Mouse (Mus musculus): Measurements from ENCODE around the gene Ube2j1.
A peak's percentile ranks its signal among the peaks of the same experiment; 100 is the strongest.
"Not testable (repeated sequence)": the region's sequence is repeated elsewhere in the genome, so short reads cannot be mapped to it uniquely, and the experiment has no call there.

Gene Ube2j1

DNA sequence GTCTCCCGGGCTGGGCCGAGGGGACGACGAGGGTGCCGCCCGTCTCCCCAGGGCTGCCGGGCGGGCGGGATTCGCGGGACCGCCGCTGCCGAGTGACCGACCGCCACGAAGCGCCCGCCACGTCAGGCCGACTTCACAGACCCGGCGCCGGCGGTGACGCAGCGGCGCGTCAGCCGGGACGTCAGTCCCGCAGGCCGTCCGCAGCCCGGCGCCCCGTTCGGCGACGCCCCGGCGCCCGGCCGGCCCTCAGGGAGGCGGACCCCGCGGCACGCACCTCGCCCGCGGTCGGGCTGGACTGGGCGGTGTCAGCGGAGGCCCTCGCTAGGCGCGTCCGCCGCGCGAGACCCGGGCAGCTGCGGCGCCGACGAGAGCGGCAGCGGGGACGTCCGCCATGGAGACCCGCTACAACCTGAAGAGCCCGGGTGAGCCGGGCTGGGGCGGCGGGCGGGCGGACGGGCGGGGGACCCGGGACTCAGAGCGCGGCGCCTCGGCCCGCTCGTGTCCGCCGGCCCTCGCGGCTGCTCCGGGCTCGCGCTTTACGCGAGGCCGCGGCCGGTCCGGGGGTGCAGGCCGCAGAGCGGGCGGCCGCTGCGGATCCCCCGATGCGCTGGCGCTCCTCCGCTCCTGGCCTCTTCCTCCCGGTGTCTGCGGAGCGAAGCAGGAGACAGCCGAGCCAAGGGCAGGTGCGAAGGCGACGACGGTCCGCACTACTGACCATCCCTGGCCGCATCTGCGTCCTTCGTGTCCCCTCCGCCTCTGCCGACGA lies at the start of gene Ube2j1:
Ube2j1 (plus strand) TSS at position 222 of the 766 bp plus-strand sequence.
- DNase-seq (ENCODE audit: low spot score in 2 of 2), result peak; percentile 74 to 86

DNA sequence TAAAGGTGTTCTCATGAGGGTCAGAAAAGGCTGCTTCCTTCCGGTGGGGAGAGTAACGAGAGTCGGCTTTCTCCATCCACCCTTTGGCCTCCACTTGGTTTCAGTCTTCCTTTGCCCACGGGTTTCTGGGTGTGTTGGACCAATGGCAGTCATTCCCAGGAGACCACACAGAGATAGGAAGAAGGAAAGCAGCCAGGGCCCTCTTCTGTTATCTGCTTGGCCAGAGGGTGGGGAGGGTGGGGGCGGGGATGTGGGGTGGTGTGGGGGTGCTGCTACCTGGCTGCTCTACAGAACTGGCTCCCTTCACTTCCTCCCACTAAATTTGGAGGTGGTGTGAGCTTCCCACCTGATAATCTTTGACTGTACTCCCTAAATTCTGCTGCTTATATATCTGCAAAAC lies 49.6 kb upstream of the Ube2j1 start:
- no peak for DNase-seq (ENCODE audit: low spot score in 2 of 2)

DNA sequence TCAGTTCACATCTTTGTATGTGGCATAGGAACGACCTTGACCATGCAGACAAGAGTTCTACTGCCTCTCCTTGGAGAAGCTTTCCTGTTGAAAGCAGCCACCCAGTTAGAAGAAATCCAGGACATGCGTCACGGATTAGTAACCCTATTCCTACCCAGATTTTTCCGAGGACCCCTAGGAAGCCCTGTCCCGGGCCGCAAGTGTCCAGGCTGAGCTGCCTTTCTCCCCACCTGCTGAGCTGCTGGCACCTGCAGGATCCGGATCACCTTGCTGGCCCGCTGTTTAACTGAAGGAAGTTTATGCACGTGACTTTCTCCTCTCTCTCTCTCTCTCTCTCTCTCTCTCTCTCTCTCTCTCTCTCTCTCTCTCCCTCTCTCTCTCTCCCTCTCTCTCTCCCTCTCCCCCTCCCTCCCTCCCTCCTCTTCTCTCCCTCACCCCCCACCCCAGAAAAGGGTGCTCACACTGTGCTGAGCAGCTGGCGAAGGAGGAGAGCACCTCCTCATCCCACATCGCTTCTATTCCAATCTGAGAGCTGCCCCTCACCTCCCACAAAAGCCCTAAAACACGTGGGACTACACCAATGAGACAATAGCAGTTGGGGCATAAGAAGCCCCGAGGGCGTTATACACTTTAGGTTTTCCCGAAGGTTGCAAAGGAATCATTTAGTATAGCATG lies 49.0 kb upstream of the Ube2j1 start:
- DNase-seq (ENCODE audit: low spot score in 2 of 2), result no peak

DNA sequence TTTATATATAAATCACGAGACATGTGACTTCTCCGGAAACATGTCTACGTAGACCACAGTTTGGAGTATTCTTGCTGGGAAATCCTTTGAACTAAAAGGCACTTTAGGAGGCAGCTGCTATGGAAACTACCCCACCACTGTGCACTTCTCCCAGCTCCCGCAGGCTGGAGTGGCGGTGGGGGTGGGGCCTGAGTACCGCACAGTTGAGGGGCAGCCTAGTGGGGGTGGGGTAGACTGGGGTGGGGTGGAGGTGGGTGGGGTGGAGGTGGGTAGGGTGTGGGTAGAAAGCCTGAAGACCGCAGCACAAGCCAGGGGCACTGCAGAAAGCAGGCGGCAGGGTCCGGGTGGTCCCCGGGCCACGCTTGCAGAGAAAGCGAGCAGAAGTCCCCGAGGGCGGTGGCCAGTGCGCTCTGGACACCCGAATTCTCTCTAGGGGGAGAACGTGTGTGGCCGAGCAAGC lies 48.5 kb upstream of the Ube2j1 start, which contains the start of gene Rragd:
Rragd (plus strand) TSS at position 322 of the 460 bp plus-strand sequence.
- no peak for DNase-seq (ENCODE audit: low spot score in 2 of 2)

DNA sequence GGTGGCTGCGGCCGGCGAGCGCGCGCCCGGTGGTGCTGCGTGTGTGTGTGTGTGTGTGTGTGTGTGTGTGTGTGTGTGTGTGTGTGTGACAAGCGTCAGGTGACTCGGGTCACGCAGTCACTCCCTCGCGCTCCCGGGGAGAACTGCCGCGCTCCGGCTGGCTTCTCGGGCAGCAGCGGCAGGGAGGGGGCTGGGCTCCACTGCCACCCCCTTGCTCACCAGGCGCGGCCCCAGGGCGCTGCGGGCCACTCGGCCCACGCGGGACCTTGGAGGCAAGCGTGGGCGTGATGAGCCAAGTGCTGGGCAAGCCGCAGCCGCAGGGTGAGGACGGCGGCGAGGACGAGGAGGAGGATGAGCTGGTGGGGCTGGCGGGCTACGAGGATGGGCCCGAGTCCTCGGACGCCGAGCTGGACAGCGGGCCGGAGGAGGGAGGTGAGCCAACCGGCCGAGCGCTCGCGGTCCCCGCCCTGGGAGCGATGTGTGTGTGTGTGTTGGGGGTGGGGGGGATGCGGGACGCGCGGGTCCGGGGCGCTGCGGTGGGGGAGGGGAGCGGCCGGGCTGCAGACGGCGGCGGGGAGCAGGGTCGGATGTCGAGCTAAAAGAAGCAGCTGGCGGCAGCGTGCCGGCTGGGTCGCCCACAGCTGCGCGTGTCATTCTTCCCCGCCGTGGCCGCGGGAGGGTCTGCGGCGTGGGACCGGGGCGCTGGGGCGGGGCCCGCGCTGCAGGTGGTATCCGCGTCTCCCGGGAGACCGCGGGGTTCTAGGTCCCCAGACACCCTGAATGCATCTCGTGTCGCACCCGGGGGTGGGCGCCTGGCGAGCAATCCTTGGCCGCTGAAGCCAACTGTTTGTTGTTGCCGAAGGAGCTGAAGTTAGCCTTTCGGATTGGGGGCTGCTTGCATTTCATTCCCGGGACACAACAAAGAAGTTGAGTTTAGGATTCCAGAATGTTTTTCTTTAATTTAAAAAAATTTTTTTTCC lies 47.8 kb upstream of the Ube2j1 start:
- DNase-seq (ENCODE audit: low spot score in 2 of 2), result peak; percentile 26 to 57

DNA sequence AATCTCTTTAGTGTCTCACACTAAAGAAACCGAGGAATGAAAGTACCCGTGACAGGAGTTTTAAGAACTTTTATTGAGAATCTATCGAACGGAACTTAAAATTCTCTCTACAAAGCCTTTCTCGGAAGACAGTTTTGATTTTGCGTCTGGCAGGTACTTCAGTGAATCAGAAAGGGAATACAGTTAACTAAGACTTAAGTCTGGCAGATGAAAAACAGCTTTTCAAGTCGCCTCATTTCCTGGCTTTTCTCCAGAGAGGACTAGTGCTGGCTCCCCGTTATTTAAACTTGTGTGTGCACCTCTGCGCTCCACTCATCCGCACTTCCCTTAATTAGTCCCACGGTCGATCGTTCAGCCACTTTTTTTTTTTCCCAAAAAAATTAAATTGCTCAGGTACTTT lies 47.0 kb upstream of the Ube2j1 start:
- no peak for DNase-seq (ENCODE audit: low spot score in 2 of 2)

DNA sequence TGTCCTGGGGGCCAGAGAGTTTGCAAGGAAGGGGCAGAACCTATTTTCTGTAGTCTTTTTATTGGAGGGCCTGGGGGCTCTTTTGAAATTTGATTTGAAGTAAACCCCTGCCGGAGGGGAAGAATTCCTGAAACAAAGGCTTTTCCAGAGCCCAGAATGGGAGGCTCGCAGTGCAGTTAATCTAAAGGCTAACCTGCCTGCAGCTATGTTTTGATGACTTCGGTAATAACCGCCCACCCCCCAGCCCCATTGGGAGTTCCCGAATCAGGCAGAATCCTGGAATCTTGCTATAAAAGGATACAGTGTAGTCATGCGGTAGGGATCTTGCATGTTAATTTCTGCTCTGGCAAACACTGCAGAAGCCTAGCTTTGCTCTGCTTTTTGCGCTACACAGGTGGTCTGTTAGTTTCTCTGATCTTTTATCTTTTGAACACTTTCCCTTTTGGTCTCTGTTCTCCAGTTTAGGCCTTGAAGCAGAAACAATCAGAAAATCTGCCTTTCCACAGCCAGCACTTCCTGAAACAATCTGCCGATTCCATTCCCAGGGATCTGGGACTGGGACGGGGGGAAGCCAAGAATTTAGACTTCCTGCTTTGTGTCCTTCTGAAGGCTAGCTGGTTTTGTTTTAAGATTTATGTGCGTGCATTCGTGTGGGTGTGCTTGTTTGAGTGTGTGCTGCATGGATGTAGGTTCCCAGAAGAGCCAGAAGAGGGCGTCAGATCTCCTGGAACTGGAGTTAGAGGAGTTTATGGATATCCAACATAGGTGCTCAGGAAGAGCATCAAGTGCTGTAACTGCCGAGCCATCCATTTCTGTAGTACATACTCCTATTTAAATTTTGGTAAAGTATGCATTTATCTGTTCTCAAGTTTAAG lies 46.2 kb upstream of the Ube2j1 start:
- DNase-seq (ENCODE audit: low spot score in 2 of 2), result no peak

DNA sequence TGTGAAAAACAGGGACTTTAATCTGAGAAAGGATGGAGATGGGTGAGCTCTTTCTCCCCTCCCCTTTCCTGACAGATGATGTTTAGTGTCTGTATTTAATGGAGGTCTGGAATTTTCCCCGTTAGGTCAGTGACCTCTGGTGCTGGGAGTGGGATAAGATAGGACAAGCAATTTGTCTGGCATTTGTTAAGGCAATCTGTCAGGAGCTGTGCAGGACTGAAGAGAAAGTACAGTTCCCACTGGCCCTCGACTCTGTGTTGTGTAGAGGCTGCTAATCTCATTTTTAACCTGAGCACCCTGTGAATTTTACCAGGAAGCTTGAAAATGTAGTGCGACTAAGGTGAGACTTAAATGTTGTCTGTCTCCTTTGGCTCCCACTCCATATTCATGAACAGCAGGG lies 45.5 kb upstream of the Ube2j1 start:
- no peak for DNase-seq (ENCODE audit: low spot score in 2 of 2)

DNA sequence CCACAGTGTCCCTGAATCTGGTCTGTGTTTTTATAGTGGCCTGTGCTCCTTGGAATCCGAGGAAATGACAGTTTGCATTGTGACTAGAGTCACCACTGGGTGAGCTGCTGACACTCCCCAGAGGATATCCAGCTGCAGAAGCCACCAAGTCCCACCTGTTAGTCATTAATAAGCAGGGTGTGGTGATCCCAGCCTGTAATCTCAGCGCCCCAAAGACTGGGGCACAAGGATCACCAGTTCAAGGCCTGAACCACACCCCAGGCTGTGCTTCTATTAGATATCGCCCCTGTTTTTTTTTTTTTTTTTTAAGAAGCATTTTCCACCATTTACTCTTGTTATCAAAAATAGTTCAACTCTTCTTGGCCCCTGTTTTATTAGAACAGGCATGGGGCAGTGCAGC lies 44.2 kb upstream of the Ube2j1 start:
- DNase-seq (ENCODE audit: low spot score in 2 of 2), result no peak

DNA sequence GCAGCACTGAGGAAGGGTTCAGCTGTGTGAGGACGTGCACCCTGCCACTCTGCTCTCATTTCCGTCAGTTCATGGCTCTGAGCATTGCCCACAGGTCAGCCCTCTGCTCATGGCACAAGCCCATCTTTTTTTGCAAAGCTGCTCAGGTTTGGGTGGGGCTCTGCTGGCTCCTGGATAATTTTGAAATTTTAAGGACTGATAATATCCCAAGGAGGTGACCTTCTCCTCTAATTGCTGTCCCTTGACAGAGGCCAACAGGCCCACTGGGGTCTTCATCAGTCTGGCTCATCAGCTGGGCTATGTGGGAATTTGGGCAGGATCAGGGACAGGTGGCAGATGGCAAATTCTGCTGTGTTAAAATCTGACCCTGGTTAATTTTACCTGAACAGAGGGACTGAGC lies 41.9 kb upstream of the Ube2j1 start:
- DNase-seq (ENCODE audit: low spot score in 2 of 2), result no peak

DNA sequence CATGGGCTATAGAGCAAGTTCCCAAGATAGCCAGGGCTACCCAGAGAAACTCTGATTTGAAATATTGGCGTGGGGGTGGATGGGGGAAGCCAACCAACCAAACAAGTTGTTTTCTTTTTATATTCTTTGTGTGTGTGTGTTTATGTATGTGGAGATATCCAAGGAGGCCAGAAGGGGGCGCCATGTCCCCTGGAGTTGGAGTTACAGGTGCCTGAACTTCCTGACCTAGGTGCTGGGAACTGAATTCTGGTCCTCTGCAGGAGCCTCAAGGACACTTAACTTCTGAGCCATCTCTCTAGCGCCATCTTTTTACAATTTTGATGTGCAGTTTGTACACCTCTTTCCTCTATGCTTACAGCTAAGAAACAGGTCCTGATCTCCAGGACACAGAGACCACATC lies 37.0 kb upstream of the Ube2j1 start:
- DNase-seq (ENCODE audit: low spot score in 2 of 2), result no peak

DNA sequence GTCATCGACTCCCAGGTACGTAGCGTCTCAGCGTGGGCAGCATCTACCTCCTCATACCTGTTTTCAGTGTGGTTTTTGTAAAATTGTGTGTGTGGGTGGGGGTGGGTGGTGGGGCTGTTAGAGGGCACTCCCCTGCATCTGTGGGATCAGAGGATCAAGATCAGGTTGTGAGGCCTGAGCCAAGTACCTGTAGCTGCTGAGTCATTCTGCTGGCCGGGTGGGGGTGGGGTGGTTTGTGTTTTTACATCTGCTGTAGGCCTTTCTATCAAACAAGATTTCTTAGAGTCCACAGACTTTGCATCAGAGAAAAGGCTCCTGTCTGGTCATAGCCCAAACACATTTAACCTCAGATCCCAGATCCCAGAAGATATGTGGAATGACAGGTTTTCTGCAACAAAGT lies 35.1 kb upstream of the Ube2j1 start:
- DNase-seq (ENCODE audit: low spot score in 2 of 2), result no peak

DNA sequence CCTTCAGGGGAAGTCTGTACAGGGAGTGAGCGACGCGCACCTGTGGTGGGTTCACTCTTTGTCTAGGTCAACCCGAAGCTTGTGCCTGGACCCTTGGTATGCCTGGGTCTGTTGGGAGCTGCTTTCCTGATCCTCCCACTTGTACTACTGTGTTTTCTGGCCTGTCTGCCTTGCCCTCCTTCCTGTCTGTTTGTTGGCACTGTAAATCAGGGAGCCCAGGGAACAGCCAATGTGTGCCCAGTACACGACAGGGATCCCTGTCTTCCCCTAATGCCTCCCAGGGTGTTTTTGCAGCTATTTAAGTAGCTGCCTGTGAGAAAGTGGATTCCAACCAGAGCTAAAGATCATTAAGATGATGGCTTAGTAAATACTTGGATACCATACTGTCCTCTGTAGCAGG lies 33.6 kb upstream of the Ube2j1 start:
- DNase-seq (ENCODE audit: low spot score in 2 of 2), result no peak

DNA sequence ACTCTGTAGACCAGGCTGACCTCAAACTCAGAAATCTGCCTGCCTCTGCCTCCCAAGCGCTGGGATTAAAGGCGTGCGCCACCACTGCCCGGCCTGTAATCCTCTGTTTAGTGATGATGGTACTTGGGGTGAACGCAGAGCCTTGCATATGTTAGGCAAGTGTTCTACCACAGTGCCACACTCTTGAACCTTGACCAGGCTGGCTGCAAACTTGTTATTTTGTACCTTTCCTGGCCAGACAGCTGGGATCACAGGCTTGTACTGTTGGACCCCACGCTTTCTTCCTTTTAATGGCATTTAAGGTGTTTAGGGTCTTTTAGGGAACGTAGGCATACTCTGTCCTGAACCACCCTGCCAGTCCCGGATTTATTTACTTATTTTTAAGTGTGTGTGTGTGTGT lies 32.2 kb upstream of the Ube2j1 start:
- no peak for DNase-seq (ENCODE audit: low spot score in 2 of 2)

DNA sequence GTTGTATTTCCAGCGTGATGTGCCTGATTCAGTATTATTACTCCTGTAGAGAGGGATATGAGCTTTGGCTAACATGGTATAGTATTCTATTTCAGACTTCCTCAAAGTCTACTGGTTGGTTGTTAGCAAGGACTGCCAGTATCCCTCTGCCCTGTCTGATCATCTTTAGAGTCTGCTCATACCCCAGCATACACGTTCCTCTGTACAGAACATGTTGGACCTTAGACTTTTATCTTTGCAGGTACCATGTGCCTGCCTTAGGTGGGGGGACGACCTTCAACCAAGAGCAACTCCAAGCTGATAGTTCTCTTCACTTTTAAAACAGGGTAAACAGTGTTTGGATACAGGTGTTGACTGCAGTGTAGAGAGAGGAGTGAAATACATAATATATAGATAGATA lies 29.1 kb upstream of the Ube2j1 start:
- no peak for DNase-seq (ENCODE audit: low spot score in 2 of 2)

DNA sequence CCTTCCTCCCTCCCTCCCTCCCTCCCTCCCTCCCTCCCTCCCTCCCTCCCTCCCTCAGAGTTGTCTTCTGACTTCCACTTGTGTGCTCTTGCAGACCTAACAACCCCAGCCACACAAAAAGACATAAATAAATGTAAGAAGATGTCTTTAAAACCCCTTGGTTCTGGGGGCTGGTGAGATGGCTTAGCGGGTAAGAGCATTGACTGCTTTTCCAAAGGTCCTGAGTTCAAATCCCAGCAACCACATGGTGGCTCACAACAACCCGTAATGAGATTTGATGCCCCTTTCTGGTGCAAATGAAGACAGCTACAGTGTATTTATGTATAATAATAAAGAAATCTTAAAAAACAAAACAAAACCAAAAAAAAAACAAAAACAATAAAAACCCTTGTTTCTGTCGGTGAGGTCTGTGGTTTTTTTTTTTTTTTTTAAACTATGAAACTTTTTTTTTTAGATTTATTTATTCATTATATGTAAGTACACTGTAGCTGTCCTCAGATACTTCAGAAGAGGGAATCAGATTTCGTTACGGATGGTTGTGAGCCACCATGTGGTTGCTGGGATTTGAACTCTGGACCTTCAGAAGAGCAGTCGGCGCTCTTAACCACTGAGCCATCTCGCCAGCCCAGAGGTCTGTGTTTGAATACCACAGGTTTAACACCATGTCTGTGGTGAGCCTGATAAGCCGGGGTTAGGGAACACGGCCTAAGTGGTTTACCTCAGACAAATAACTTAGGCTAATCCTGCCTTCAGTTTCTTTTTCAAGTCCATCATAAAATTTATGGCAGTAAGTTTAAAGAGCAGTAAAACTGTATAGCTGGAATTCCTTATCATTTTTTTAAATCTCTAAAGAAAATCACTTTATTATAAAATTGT lies 25.4 kb upstream of the Ube2j1 start:
- DNase-seq (ENCODE audit: low spot score in 2 of 2), result not testable (repeated sequence)

DNA sequence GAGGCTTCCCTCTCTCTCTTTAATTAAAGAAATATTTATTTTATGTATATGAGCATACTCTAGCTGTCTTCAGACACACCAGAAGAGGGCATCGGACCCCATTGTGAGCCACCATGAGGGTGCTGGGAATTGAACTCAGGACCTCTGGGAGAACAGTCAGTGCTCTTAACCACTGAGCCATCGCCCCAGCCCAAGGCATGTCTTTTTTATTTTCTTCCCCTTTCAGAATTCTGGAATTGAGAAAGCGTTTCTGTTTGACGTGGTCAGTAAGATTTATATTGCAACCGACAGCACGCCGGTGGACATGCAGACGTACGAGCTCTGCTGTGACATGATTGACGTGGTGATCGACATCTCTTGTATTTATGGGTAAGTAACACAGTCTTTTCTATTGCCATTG lies 24.4 kb upstream of the Ube2j1 start:
- no peak for DNase-seq (ENCODE audit: low spot score in 2 of 2)

DNA sequence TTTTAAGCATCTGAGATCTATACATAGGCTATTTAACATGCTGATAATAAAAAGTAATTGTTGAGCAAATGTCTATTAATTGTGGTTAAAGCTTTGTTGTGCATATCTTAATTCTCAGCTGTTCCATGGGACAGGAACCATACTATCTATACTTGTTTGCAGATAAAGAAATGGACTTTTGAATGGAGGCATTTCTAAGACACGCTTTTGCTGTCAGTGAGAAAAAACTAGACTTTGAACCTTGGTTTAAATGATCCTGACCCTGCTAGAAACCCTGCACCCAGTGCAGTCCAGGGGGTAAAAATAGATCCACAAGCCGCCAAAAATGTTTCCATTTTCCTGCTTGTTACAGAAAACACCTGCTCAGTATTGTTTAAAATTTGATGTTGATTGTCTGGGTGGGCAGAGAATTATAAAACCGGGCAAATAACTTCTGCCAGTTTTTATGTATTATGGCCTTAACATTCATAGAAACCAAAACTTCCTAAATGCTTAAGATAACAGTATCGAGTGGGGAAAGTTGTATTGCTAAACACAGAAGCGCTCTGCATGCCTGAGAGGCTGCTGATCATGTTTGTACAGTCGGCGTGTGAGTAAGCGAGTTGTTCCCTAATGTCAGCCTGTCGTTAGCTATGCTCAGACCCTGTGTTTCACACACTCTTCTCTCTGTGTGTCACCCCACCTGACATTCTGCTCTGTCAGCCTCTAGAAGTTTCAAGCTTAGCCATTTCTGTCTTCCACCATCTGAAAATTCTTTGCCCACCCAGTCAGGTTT lies 23.6 kb upstream of the Ube2j1 start:
- DNase-seq (ENCODE audit: low spot score in 2 of 2), result no peak

DNA sequence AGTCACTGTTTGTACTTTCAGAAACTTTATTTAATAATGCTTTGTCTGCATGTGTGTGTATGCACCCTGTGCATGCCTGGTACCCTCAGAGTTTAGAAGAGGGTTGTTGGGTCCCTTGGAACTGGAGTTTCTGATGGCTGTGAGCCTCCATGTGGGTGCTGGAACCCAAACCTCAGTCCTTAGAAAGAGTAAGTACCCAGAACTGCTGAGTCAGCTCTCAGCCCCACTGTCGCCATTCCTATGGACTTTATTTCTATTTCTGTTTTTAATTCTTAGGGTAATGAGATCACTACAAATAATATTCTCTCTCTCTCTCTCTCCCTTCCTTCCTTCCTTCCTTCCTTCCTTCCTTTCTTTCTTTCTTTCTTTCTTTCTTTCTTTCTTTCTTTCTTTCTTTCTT lies 21.1 kb upstream of the Ube2j1 start:
- DNase-seq (ENCODE audit: low spot score in 2 of 2), result no peak
